Mouse (Mus musculus): Measurements from ENCODE around the gene Gm45716. TPM values are rescaled to one million over a fixed set of nuclear protein-coding genes. Genes with fewer than 3 reads are reported as not detected.

Gm45716 gene
- polyA plus RNA-seq, 1 experiment = 0.62 TPM

- no peak for DNase-seq (ENCODE audit: low read depth in 1 of 2, low spot score in 2 of 2)
- Histone ChIP-seq H3K4me1 (ENCODE audit: control insufficient read depth, insufficient read depth, insufficient read length) (no peaks in the 10 kb centered on the region), H3K27ac (ENCODE audit: insufficient read depth, low read length) (no peak overlapping the region), H3K36me3 (ENCODE audit: control insufficient read depth, insufficient read depth, low read length) (no peaks in the 10 kb centered on the region), H3K27me3 (ENCODE audit: control insufficient read depth, insufficient read depth, low read length) (no peaks in the 10 kb centered on the region), H3K4me3 (ENCODE audit: extremely low read depth, insufficient read depth, insufficient read length) (no peak overlapping the region)
- WGBS = 89% methylated on average over 10 of the region's 10 CpGs
- TF ChIP-seq POLR2A (IDR thresholded peaks at IDR 0.05; ENCODE audit: low read depth, low read length) = no peak
- TF ChIP-seq CTCF (IDR thresholded peaks at IDR 0.05; ENCODE audit: extremely low read depth, insufficient read depth, insufficient read length, insufficient replicate concordance) = no peak
These were observed 19.0 kb upstream of the Gm45716 start for GRCm38 (mm10) chr11:90168338-90169065.

GRCm38 (mm10) chr11:90169200-90170013 lies 18.1 kb upstream of the Gm45716 start:
- 65% methylated on average over 20 of the region's 20 CpGs for WGBS

GRCm38 (mm10) chr11:90170014-90170320 lies 17.5 kb upstream of the Gm45716 start:
- WGBS = 3% methylated on average over 7 of the region's 7 CpGs
- H3K27ac ChIP-seq (ENCODE audit: insufficient read depth, low read length) = no peak overlapping the region
- no peaks in the 10 kb centered on the region for H3K27me3 ChIP-seq (ENCODE audit: control insufficient read depth, insufficient read depth, low read length)
- no peak for DNase-seq (ENCODE audit: low read depth in 1 of 2, low spot score in 2 of 2)
- no peaks in the 10 kb centered on the region for H3K4me1 ChIP-seq (ENCODE audit: control insufficient read depth, insufficient read depth, insufficient read length)
- TF ChIP-seq POLR2A (IDR thresholded peaks at IDR 0.05; ENCODE audit: low read depth, low read length) (no peak), CTCF (IDR thresholded peaks at IDR 0.05; ENCODE audit: extremely low read depth, insufficient read depth, insufficient read length, insufficient replicate concordance) (peak; percentile 64; the same call in 1 of the 2 replicates)
- H3K36me3 ChIP-seq (ENCODE audit: control insufficient read depth, insufficient read depth, low read length) = no peaks in the 10 kb centered on the region
- H3K4me3 ChIP-seq (ENCODE audit: extremely low read depth, insufficient read depth, insufficient read length) = no peak overlapping the region

More at GRCm38 (mm10) chr11:90169200-90170013, 18.1 kb upstream of the Gm45716 start:
- no peak for DNase-seq (ENCODE audit: low read depth in 1 of 2, low spot score in 2 of 2)
- TF ChIP-seq CTCF (IDR thresholded peaks at IDR 0.05; ENCODE audit: extremely low read depth, insufficient read depth, insufficient read length, insufficient replicate concordance) = no peak
- no peak for TF ChIP-seq POLR2A (IDR thresholded peaks at IDR 0.05; ENCODE audit: low read depth, low read length)
- H3K4me3 ChIP-seq (ENCODE audit: extremely low read depth, insufficient read depth, insufficient read length) = no peak overlapping the region
- no peaks in the 10 kb centered on the region for H3K27me3 ChIP-seq (ENCODE audit: control insufficient read depth, insufficient read depth, low read length)
- H3K27ac ChIP-seq (ENCODE audit: insufficient read depth, low read length) = no peak overlapping the region
- no peaks in the 10 kb centered on the region for H3K36me3 ChIP-seq (ENCODE audit: control insufficient read depth, insufficient read depth, low read length)
- no peaks in the 10 kb centered on the region for H3K4me1 ChIP-seq (ENCODE audit: control insufficient read depth, insufficient read depth, insufficient read length)

- Histone ChIP-seq H3K36me3 (ENCODE audit: control insufficient read depth, insufficient read depth, low read length) (no peaks in the 10 kb centered on the region), H3K4me1 (ENCODE audit: control insufficient read depth, insufficient read depth, insufficient read length) (no peaks in the 10 kb centered on the region), H3K27ac (ENCODE audit: insufficient read depth, low read length) (no peak overlapping the region), H3K4me3 (ENCODE audit: extremely low read depth, insufficient read depth, insufficient read length) (no peak overlapping the region), H3K27me3 (ENCODE audit: control insufficient read depth, insufficient read depth, low read length) (no peaks in the 10 kb centered on the region)
- no peak for DNase-seq (ENCODE audit: low read depth in 1 of 2, low spot score in 2 of 2)
- no peak for TF ChIP-seq POLR2A (IDR thresholded peaks at IDR 0.05; ENCODE audit: low read depth, low read length)
- no peak for TF ChIP-seq CTCF (IDR thresholded peaks at IDR 0.05; ENCODE audit: extremely low read depth, insufficient read depth, insufficient read length, insufficient replicate concordance)
- 83% methylated on average over 6 of the region's 6 CpGs for WGBS
These were observed 15.2 kb upstream of the Gm45716 start for GRCm38 (mm10) chr11:90172331-90172730.

GRCm38 (mm10) chr11:90175634-90176300 lies 11.7 kb upstream of the Gm45716 start:
- 89% methylated on average over 14 of the region's 14 CpGs for WGBS
- Histone ChIP-seq H3K27me3 (ENCODE audit: control insufficient read depth, insufficient read depth, low read length) (no peaks in the 10 kb centered on the region), H3K4me1 (ENCODE audit: control insufficient read depth, insufficient read depth, insufficient read length) (no peaks in the 10 kb centered on the region), H3K36me3 (ENCODE audit: control insufficient read depth, insufficient read depth, low read length) (no peaks in the 10 kb centered on the region), H3K27ac (ENCODE audit: insufficient read depth, low read length) (no peak overlapping the region), H3K4me3 (ENCODE audit: extremely low read depth, insufficient read depth, insufficient read length) (no peak overlapping the region)
- no peak for DNase-seq (ENCODE audit: low read depth in 1 of 2, low spot score in 2 of 2)
- no peak for TF ChIP-seq POLR2A (IDR thresholded peaks at IDR 0.05; ENCODE audit: low read depth, low read length)
- no peak for TF ChIP-seq CTCF (IDR thresholded peaks at IDR 0.05; ENCODE audit: extremely low read depth, insufficient read depth, insufficient read length, insufficient replicate concordance)

- TF ChIP-seq CTCF (IDR thresholded peaks at IDR 0.05; ENCODE audit: extremely low read depth, insufficient read depth, insufficient read length, insufficient replicate concordance) (no peak), POLR2A (IDR thresholded peaks at IDR 0.05; ENCODE audit: low read depth, low read length) (no peak)
- Histone ChIP-seq H3K27ac (ENCODE audit: insufficient read depth, low read length) (no peak overlapping the region), H3K36me3 (ENCODE audit: control insufficient read depth, insufficient read depth, low read length) (no peaks in the 10 kb centered on the region), H3K4me1 (ENCODE audit: control insufficient read depth, insufficient read depth, insufficient read length) (no peaks in the 10 kb centered on the region), H3K4me3 (ENCODE audit: extremely low read depth, insufficient read depth, insufficient read length) (no peak overlapping the region), H3K27me3 (ENCODE audit: control insufficient read depth, insufficient read depth, low read length) (no peaks in the 10 kb centered on the region)
- no peak for DNase-seq (ENCODE audit: low read depth in 1 of 2, low spot score in 2 of 2)
- WGBS = 85% methylated on average over 6 of the region's 6 CpGs
These were observed 10.1 kb upstream of the Gm45716 start for GRCm38 (mm10) chr11:90177389-90177788.

Data from spleen, adult 2 months (tissue).